Mouse (Mus musculus) testis, postnatal 10 days (tissue): ENCODE measurements around the gene Zdhhc7.

Experiments used
- DNase-seq: peaks from one replicate; pipeline ENCODE4 v3.0.0; 2021; ENCODE audit warnings: low spot score

Zdhhc7 gene

DNA sequence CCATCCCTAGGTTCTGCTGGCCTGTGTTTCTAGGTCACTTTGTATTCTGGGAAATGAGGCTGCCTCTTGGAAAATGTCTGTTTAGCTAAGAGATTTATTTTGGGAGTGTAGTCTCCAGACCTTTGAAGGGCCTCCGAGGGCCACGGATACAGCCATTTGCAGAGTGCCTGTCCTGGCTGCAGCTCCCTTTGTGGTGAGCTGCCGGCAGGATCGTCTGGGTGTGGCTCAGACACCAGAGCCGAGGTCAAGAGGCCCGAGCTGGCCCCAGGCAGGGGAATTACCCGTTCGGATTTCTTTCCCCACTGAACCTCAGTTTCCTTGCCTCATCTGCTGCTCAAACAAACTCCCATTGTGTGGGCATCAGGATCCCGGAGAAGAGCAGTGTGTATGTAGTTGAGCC lies 65.2 kb downstream of the Zdhhc7 start:
- no peak for DNase-seq

DNA sequence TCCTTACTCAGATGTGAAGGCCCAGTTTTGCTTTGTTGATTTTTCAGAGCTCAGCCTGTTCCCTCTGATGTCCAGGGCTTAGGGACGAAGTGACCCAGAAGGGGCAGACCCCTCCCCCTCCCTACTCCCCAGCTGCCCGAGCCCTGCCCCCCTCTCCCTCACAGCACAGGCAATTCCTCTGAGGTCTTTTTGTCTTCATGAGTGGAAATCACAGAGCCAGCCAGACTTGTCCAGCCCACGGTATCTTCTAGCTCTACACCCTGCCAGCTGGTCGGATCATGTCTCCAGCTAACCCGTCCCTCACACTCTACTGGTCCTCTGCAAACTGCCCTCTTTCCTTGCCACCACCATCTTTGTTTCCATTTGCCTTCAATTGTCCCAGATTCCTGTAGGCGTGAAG lies 66.8 kb downstream of the Zdhhc7 start:
- DNase-seq = no peak

DNA sequence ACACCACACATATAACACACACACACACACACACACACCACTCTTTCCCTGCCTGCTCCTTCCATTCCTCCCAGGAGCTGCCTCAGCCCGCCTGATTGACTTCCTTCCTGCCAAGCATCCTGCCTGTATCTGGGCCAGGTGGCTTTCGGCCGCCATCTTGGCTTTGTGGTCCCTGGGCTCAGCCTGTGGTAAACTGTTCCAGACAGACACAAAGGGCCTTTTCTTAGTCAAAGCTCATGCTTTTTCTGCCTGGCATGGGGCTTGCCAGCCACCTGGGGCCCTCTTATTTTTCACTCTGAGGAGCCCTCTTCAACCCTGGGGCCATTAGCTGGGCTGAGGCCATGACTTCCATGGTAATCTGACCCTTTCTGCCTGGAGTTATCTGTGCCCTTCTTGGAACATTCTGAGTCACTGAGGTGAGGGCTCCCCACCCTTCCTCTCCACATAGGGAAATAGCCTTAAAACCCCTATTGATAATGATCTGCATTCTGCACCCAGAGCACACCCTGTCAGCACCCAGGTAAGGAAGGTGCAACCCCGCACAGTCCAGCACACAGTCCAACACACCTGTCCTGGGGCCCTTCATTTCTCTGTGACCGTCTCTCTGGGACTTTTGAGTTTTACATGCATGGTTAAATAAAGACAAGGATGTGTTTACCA lies 68.6 kb downstream of the Zdhhc7 start:
- no peak for DNase-seq
